Mouse (Mus musculus): ENCODE results near the gene Srm. TPM values are rescaled to one million over a fixed set of nuclear protein-coding genes. Genes with fewer than 3 reads are reported as not detected.

Gene Srm
- total and polyA plus RNA-seq, 3 experiments: 305 to 765 (median 332) TPM

GRCm38 (mm10) chr4:148600316-148600715 is 9.0 kb downstream of the Srm start:
- Histone ChIP-seq H3K4me1 (ENCODE audit: control insufficient read depth in 1 of 2, insufficient read depth in 2 of 2, low read length in 2 of 2) (0 out of 4 replicates have a peak, but pooled peaks cover 0 to 3% of the 10 kb centered on the region in 2 experiments), H3K9me3 (replicated peaks; ENCODE audit: insufficient read depth, low read length) (no peaks in the 10 kb centered on the region), H3K36me3 (ENCODE audit: control insufficient read depth in 1 of 2, insufficient read depth in 2 of 2, low read length in 2 of 2) (peaks cover under 1 to 13% of the 10 kb centered on the region in 2 experiments), H3K79me2 (ENCODE audit: control insufficient read depth, insufficient read depth, low read length, poor library complexity) (no peaks in the 10 kb centered on the region), H3K9ac (ENCODE audit: control insufficient read depth, low read depth, low read length, poor library complexity, severe bottlenecking) (no peak overlapping the region), H3K4me3 (ENCODE audit: control insufficient read depth in 1 of 2, insufficient read depth in 1 of 2, low read depth in 2 of 2, low read length in 2 of 2) (no peak overlapping the region), H3K27me3 (ENCODE audit: control insufficient read depth in 1 of 2, insufficient read depth in 2 of 2, low read length in 2 of 2) (no peaks in the 10 kb centered on the region), H3K27ac (ENCODE audit: control insufficient read depth, low read depth, low read length) (no peak overlapping the region)
- TF ChIP-seq MYC (IDR thresholded peaks at IDR 0.05; ENCODE audit: low read depth, low read length) (no peak), NELFE (IDR thresholded peaks at IDR 0.05; ENCODE audit: low read depth, low read length) (no peak), RAD21 (IDR thresholded peaks at IDR 0.05; ENCODE audit: low read depth, low read length) (no peak)
- no peak for DNase-seq (ENCODE audit: low read depth, low spot score)

GRCm38 (mm10) chr4:148601871-148602270 is 10.6 kb downstream of the Srm start:
- DNase-seq (ENCODE audit: low read depth, low spot score): no peak
- no peak for TF ChIP-seq NELFE (IDR thresholded peaks at IDR 0.05; ENCODE audit: low read depth, low read length)
- no peak for TF ChIP-seq E2F4 (IDR thresholded peaks at IDR 0.05; ENCODE audit: borderline replicate concordance, low read depth, low read length)
- TF ChIP-seq ZMIZ1 (IDR thresholded peaks at IDR 0.05; ENCODE audit: low read depth, low read length): no peak
- TF ChIP-seq SIN3A (IDR thresholded peaks at IDR 0.05; ENCODE audit: low read length): no peak
- TF ChIP-seq RAD21 (IDR thresholded peaks at IDR 0.05; ENCODE audit: low read depth, low read length): no peak
- no peak for TF ChIP-seq ETS1 (IDR thresholded peaks at IDR 0.05; ENCODE audit: low read depth, low read length)
- TF ChIP-seq GABPA (IDR thresholded peaks at IDR 0.05; ENCODE audit: low read depth, low read length): no peak
- no peak for TF ChIP-seq TAL1 (IDR thresholded peaks at IDR 0.05; ENCODE audit: low read length)
- no peak for TF ChIP-seq BHLHE40 (IDR thresholded peaks at IDR 0.05; ENCODE audit: borderline replicate concordance, low read depth, low read length)
- TF ChIP-seq TBP (IDR thresholded peaks at IDR 0.05; ENCODE audit: low read depth, low read length): no peak
- TF ChIP-seq CTCF (IDR thresholded peaks at IDR 0.05 in 2 of 3, conservative IDR thresholded peaks at IDR 0.05 in 1 of 3; ENCODE audit: control insufficient read depth in 1 of 3, insufficient read depth in 1 of 3, low read depth in 2 of 3, low read length in 3 of 3, poor library complexity in 1 of 3, severe bottlenecking in 1 of 3): no peak
- TF ChIP-seq CHD2 (IDR thresholded peaks at IDR 0.05; ENCODE audit: low read length): no peak
- no peak for TF ChIP-seq MAFK (IDR thresholded peaks at IDR 0.05; ENCODE audit: borderline replicate concordance, low read depth, low read length)
- no peak for TF ChIP-seq MEF2A (IDR thresholded peaks at IDR 0.05; ENCODE audit: extremely low read depth, insufficient replicate concordance, low read depth, low read length, poor library complexity, severe bottlenecking)
- no peak for TF ChIP-seq EP300 (IDR thresholded peaks at IDR 0.05; ENCODE audit: low read depth in 1 of 2, low read length in 2 of 2)
- Histone ChIP-seq H3K9me3 (replicated peaks; ENCODE audit: insufficient read depth, low read length) (no peaks in the 10 kb centered on the region), H3K9ac (ENCODE audit: control insufficient read depth, low read depth, low read length, poor library complexity, severe bottlenecking) (no peak overlapping the region), H3K4me3 (ENCODE audit: control insufficient read depth in 1 of 2, insufficient read depth in 1 of 2, low read depth in 2 of 2, low read length in 2 of 2) (no peak overlapping the region), H3K36me3 (ENCODE audit: control insufficient read depth in 1 of 2, insufficient read depth in 2 of 2, low read length in 2 of 2) (no peaks in the 10 kb centered on the region; a peak in 1 of 4 replicates), H3K27ac (ENCODE audit: control insufficient read depth, low read depth, low read length) (no peak overlapping the region), H3K4me1 (ENCODE audit: control insufficient read depth in 1 of 2, insufficient read depth in 2 of 2, low read length in 2 of 2) (0 out of 4 replicates have a peak, but pooled peaks cover 0 to 3% of the 10 kb centered on the region in 2 experiments), H3K79me2 (ENCODE audit: control insufficient read depth, insufficient read depth, low read length, poor library complexity) (no peaks in the 10 kb centered on the region), H3K27me3 (ENCODE audit: control insufficient read depth in 1 of 2, insufficient read depth in 2 of 2, low read length in 2 of 2) (no peaks in the 10 kb centered on the region)

Measured in MEL (cell line).